Mouse (Mus musculus) adrenal gland, adult 2 months (tissue): Measurements from ENCODE around the gene Tcf7l1. TPM values are rescaled to one million over a fixed set of nuclear protein-coding genes. Genes with fewer than 3 reads are reported as not detected.

ENCODE experiments used
- DNase-seq: peaks from one replicate; pipeline ENCODE4 v3.0.0; 2021
- polyA plus RNA-seq: library from polyadenylated mRNA; depleted of rRNA; stranded (reverse); fragments of >200 nt; gene quantifications from 2 replicates; pipeline ENCODE4 v1.2.3, GENCODE M21; 2012
- total RNA-seq, 2 experiments: library from RNA; stranded (reverse); gene quantifications; 2 replicates each; pipeline ENCODE4 v1.2.3; 2021

Tcf7l1 gene
- total and polyA plus RNA-seq, 3 experiments: 11.0 to 23.2 (median 14.7) TPM

DNA sequence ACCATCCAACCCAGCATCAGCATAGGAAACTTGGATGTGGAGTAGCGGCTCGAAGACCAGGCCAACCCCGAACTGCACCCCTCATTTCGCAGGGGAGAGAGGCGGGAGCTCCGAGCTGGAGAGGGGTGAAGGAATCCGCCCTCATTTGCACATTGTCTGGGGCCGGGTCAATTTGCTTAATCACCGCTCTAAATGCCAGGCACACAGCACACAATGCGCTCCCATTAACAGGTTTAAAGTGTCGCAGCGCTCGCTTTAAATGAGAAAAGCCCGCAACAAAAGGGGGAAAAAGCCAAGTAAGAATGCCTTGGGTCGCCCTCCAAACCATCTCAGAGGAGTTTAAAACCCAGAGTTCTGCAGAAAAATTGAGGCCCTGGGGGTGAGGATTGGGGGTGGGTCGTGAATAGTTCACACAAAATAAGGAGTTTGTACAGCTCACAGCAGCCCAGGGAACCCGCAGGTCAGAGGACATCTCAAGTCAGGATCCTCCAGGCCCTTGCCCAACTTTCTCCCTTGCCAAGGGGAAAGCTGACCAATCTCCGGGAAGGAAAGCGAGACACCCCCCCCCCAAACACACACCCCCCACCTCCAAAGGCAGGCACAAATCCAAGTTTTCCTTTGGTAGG is 1.6 kb downstream of the Tcf7l1 start:
- DNase-seq: no peak

DNA sequence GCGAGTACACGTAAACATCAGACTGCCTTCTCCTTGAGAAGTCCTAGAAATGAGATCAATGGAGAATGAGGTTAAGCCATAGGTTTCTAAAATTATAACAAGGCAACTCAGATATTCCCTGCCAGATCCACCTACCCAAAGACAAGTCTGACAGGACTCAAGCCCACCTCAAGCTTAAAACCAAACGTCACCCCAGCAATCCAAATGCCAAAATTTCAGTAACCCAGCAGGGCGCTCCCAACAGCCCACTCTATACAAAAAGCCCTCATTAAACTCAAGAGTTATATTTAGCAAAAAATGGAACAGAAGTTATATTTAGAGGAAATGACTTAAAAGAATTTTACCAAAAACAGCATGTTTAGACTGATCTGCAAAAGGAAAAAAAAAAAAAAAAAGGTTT is 5.3 kb downstream of the Tcf7l1 start:
- DNase-seq: no peak

DNA sequence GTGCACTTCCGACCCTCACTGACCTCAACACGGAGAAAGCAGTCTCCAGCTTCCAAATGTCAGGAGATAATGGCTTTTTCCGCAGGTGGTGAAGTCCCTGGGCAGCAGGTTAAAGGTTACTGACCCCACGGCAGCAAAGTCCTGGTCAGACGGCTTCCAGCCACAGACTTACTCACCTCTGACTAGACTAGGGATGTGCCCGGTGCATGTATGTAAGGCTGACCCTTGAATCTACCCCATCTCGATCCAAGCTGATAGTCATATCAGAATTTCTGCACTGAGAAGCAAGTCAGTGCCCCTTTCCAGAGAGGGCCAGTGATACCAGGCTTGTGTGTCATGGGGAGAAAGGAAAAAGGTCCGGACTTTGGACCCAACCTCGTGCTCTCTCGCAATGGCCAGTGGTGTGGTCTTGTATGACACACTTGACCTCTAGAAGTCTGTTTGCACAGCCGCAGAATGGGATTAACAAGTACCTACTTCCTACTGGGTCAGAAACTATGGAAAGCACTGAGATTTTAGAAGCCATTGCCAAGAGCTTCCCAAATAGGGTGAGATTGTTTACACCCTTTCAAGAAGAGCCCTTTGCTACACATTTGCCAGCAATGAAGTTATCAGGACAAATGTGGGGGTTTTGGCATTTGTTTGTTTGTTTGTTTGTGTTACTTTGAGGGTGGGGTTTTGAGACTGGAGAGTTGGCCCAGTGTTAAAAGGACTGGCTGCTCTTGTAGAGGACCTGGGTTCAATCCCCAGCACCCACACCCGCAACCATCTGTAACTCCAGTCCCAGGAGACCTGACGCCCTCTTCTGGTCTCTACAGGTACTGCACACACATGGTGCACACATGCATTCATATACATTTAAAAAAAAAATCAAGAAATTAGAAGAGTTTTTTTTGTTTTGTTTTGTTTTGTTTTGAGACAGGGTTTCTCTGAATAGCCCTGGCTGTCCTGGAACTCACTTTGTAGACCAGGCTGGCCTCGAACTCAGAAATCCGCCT is 10.0 kb downstream of the Tcf7l1 start:
- no peak for DNase-seq

DNA sequence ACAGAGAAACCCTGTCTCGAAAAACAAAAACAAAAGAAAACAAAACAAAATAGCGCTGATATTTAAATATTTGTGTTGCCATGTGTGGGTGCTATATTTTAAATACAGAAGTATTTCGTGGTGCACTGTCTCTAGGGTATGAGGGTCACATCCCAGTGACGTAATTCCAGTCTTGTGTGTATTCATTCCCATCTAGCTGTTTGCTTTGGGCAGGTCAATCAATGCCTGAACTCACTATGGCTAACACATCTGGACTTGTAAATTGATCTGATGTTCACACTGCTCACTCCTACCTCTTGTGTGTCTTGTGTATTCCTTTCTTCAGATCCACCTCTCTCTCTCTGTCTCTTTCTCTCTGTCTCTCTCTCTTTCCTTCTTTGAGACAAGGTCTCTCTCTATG is 11.8 kb downstream of the Tcf7l1 start:
- DNase-seq: no peak

DNA sequence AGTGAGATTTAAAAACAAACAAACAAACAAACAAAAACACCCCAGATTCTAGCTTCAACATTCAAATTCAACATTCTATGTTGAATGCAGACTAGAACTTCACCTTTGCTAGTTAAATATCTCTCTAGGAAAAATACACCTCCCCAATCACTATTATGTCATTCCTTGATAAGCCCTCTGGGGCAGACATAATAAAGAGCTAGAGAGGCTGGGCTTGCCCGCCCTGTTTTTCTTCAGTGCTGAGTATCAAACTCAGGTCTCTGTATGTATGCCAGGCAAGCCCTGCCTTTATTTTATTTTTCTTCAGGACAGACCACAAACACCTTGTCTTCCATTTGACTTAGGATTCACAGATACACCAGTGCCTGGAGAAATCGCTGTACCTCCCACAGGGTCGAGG is 14.8 kb downstream of the Tcf7l1 start:
- DNase-seq: no peak

DNA sequence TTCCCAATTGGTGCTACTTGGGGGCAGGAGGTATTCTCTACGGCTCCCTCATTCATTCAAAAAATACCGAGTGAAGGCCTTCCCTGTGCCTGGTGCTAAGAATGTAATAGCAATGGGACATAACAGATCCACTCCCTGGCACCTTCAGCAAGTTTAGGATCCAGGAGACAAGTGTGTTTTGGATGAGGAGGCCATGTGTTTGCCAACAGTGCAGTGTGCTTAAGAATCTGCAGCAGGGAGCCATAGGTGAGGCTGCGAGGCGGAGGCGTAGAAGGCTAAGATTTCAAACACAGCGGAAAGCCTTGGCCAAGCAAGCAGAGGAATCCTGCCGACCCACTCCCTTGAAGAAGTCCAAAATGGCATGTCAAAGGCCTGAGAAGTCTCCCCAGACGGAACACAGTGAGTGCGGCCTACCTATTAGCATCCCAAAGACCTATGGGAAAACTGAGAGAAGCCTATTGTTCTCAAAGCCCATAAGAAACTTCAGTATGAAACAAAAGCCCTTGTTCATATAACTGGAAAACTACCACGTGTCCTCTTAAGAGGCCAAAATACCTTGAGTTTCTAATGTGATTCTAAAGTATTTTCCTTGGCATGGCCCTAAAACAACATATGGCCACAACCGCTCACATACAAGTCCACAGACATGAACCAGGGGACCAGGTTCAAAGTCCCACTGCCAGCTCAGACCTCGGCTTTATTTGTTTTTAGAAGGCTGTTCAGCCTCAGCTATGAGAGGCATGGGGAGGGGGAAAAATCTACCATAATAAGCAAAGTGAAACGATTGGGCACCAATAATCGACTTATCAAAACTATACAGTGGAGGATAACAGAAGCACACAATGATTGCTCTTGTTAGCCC is 18.9 kb downstream of the Tcf7l1 start:
- no peak for DNase-seq

DNA sequence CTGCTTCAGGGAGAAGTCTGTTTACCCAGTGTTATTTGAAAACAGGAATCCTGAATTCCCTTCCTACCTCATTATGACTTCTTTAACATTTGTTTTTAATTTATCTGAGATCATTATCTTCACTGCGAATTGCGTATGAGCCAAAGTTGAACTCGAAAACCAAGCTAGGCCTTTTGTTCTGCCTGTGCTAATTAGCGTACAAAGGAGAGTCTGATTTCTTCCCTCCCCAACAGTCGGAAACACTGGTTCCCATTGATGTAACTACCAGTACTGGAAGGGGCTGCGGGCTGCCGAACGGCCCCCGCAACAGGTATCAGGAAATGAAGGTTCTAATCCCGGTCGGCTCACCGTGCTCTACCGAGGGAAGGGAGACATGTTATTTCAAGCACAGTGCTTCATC is 19.7 kb downstream of the Tcf7l1 start:
- no peak for DNase-seq

DNA sequence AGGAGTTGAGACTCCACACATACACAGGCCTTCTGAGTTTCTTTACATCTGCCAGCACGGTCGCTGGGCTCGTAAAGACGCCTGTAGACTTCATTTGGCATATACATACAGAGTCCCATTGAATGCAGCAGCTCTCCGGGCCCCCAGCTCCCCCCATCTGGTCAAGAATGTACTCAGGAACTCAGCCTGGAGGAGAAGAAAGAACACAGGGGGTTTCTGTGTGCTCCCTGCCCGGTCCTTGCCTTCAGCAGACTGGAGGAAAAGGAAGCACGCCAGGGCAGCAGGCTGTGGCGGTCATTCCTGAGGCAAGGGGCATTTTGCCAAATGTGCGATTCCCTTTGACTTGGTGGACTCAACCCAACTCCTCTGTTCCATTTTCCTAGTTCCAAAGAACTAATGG is 20.2 kb downstream of the Tcf7l1 start:
- peak; percentile 38 for DNase-seq

DNA sequence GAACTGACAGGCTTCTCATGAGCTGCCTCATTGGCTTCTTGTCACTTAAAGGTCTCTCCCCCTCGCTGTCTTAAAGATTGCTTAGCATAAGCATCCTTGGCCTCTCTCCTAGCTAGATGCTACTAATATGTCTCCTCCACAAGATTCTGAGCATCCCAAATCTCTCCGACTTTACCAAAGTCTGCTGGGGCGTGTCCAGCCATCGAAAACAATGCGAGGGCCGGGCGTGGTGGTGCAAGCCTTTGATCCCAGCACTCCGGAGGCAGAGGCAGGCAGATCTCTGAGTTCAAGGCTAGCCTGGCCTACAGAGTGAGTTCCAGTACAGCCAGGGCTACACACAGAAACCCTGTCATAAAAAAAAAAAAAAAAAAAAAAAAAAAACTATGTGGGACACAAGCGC is 21.0 kb downstream of the Tcf7l1 start:
- no peak for DNase-seq

DNA sequence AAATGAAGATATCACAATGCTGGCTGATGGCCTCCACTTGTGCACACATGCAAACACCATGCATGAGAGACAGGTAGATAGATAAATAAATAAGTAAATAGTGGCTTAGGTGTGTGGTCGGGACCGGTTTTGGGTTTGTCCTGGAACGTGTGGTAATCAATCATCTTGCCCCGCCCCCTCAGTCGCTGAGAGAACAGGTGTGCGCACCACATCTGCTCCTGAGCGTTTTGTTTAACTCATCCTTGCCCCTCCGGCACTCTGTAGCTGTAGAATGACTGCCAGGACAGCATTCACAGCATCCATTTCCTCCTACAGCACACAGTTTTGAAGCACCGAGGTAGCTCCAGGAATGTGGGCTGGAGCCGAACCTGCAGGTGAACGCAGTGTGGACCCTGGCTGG is 25.4 kb downstream of the Tcf7l1 start:
- no peak for DNase-seq

DNA sequence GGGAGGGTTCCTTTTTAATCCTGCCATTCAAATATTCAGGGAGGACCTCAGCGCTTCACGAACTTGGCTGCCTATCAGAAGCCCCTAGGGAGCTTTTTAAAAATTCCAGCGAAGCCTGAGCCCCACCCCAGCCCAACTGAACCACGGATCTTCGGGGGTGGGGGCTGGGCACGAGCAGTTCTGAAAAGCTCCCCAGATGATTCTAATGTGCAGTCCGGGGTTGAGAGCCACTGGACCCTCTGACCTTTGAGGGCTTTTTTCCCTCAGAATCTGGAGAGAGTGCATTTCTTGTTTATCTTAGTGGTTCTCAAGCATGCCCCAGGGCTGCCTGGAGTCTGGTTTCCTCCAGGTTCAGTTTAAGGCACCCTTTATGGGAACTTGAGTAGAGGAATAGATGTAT is 27.4 kb downstream of the Tcf7l1 start:
- DNase-seq: no peak

DNA sequence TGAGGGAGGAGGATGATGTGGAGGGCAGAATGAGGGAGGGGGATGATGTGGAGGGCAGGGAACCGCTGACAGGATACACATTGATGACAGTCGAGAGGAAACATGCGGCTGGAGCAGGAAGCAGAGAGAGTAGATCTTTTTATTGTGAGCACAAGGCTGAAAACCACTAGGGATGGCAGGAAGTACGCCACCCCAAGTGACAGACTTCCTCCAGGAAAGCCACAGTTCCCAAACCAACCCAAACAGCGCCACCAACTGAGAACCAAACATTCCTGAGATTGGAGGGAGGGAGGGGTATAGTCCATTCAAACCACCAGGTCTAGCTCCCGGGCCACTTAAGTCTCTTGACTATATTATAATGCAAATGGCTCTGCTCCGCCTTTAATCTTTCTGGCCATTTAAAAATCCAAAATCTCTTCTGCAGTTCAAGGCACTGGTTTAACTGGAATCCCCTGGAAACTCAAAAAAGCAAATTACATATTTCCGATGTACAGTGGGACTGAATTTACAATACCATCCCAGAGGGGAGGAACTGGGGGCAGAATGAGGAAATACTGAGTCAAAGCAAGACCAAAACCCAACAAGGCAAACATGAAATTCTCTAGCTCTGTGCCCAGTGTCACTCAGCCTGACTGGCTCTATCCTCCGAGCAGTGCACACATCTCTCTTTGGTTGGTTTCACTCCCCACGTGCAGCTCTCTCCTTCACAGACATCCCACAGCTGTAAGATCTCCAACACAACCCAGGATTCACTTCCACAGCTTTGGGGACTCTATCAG is 30.6 kb downstream of the Tcf7l1 start:
- DNase-seq: peak; percentile 26

DNA sequence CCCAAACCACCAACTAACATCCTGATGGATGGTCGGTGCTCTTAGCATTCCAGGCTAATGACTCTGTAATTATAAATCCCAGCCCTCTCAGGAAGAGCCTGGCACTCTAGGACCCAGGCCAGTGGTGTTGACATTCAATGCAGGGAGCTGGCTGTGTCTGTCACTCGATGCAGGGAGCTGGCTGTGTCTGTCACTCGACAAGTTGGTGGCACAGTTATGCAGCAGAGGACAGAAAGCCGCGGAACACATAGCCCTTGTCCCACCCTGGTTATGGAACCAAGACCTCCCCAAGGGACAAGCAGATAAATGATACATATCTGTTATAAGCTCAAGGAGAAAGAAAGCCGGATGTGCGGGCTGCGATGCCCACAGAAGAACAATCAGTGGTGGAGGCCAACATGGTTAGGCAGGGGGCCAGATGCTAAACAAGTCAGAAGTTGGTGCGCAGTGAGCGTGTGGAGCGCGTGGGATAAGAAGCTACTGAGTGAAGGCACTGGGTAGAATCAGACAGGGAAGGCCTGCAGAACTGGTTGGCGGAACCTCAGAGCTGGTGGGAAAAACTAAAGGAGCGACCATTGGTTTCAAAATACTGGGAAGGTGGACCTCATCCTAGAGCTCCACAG is 33.7 kb downstream of the Tcf7l1 start:
- no peak for DNase-seq

DNA sequence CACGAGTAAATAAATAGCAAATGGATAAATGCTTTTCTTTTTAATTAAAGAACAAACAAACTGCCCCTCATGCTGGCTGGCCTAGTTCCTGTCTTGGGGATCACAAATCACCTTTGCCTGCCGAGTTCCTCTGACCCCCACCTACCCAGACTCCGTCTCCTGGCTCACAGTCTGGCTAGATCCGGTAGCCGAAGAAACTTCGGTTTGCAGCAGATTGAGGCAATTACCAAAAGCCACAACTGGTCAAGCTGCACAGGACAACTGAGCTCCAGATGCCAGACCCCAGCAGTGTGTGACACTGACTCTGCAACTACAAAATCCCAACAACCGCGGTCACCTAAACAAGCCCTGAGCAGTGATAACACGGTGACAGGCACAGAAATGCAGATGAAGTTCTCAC is 34.8 kb downstream of the Tcf7l1 start:
- DNase-seq: no peak

DNA sequence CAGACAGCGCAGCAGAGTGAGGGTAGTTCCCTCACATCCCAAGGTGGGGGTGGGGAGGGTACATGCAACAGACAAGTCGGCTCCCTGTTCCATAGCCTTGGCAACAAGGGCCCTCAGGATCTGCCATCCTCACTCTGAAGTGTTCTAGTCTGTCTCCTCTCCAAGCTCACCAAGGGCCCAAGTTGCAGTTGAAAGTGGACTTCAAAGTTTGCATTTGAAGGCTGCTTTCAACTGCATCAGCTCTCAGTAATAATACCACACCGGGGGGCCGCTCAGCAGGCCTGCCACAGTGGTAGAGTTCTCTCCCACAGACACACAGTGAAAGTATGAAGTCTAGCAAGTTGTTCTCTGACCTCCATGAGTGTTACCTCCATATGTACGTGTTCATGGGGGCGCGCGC is 35.3 kb downstream of the Tcf7l1 start:
- no peak for DNase-seq

DNA sequence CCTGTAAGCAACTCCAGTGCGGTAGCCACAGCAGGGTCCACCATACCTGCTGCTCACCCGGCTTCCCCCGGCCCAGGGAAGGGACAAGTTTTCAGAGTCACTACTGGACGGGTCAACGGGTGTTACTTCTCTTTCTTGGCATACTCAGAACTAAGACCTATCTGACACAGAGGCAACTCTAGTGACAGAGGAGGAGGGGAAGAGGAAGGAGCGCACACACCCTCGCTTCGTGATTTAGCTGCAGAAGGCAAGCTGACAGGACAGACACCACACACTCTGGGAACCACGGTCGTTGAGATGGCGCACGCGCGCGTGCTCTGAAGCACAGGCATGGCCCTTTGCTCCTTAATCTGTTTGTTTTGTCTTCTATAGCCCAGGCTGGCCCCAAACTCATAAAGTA is 36.2 kb downstream of the Tcf7l1 start:
- peak; percentile 17 for DNase-seq

DNA sequence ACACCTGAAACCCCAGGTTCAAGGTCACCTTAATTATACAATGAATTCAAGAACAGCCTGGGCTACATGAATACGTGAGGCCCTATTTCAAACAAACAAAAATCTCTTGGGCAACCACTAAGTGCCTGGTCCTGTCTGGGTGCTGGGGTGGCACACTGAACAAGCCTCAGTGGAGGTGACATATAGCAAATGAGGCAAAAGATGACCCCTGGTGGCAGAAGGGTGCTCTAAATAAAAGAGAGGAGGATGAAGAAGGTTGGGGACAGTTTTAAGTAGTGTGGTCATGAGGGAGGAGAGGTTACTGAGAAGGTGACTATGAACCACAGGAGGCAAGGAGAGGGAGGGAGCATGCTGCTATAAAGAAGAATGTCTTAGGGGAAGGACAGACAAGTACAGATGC is 37.8 kb downstream of the Tcf7l1 start:
- no peak for DNase-seq

DNA sequence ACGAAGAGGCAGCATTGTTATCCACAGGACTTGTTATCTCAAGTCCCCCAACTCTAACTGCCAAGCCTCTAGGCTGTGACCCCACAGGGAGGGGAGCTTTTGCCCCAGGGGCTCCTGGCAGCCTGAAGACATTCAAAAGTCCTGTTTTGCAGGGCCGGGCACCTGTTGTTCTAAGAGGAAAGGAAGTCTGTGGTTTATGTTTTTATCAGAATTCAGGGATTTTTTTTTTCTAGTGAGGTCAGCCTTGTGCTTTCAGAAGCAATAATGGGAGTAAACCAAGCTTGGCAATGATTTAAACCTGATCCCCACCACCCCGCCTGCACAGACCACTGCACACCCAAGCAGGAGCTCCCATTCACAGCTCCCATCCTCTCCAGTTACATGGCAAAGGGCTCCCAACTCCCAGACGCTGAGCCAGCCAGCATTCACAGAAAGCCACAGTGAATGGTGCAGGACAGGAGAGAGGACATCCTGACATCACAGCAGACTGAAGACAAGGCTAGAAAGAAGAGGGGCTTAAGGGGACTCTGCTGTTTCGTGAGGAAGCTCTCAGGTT is 40.1 kb downstream of the Tcf7l1 start:
- no peak for DNase-seq

DNA sequence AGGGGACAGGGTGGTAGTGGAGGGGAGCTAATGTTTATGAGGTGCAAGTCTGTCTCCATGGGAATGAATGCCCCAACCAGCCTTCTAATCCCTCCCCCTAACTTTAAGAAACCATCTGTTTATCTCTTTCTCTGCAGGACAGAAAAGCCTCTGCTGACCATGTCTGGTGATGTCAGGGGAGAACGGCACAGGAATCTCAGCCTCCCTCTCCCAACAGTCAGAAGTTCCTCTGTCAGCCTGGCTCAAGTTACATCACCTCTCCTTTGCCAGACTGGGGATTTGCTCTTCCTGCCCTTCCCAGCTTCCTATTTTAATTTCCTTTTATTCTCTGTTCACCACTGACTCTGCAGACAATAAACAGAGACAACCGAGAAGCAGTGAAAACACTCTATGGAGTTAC is 40.6 kb downstream of the Tcf7l1 start:
- DNase-seq: no peak

DNA sequence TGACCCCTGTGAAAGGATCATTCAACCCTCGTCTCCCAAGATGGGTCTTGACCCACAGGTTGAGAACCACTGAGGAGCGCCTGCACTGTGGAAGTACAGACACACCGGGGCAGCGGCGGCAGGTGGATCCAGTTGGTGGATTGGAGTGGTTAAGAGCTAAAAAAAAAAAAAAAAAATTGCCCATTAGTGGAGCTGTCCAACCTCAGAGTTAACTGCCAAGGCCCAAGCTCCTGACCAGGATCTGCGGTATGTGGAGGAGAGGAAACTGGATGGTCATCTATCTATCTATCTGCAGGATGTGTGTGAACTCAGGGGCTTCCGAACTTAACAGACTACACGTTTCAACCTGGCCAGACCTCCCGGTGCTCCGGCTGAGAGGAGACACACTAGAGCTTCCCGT is 41.2 kb downstream of the Tcf7l1 start:
- no peak for DNase-seq

DNA sequence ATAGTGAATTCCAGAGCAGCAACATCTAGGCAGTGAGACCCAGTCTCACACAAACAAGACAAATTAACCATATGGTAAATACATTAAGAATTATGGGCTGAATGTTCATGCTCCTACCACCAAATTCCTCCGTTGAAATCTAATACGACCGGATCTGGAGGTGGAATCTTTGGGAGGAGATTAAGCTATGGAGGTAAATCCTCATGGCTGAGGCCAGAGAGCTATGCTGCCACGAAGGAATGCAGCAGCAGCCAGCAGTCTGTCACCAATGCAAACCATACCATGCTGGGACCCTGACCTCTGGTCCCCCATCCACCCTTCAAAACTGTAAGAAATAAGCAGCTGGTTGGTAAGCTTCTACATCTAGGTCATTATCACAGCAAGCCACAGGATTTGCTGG is 41.9 kb downstream of the Tcf7l1 start:
- DNase-seq: no peak
